Mouse (Mus musculus): ENCODE data around the gene Mpo. TPM values are rescaled to one million over a fixed set of nuclear protein-coding genes. Genes with fewer than 3 reads are reported as not detected.

The Mpo gene
- polyA plus RNA-seq, 1 experiment from 2014 or later, result 2.7 TPM

GRCm38 (mm10) chr11:87762702-87763385, 30.5 kb upstream of the Mpo start:
- no peaks in the 10 kb centered on the region for H3K79me2 ChIP-seq (ENCODE audit: inconsistent target)
- H3K36me3 ChIP-seq (ENCODE audit: inconsistent target), result no peaks in the 10 kb centered on the region
- no peak overlapping the region for H3K27ac ChIP-seq
- 69% methylated on average over 12 of the region's 12 CpGs for WGBS (ENCODE audit: missing documents)
- H3K4me3 ChIP-seq (ENCODE audit: inconsistent target), result no peak overlapping the region

GRCm38 (mm10) chr11:87763511-87763987, 29.8 kb upstream of the Mpo start:
- WGBS (ENCODE audit: missing documents), result 33% methylated on average over 17 of the region's 17 CpGs
- H3K4me3 ChIP-seq (ENCODE audit: inconsistent target), result no peak overlapping the region

GRCm38 (mm10) chr11:87763988-87764876, 29.1 kb upstream of the Mpo start:
- H3K36me3 ChIP-seq (ENCODE audit: inconsistent target), result no peaks in the 10 kb centered on the region
- no peak overlapping the region for H3K4me3 ChIP-seq (ENCODE audit: inconsistent target)
- 15% methylated on average over 54 of the region's 65 CpGs for WGBS (ENCODE audit: missing documents)
- H3K79me2 ChIP-seq (ENCODE audit: inconsistent target), result no peaks in the 10 kb centered on the region
- no peak overlapping the region for H3K27ac ChIP-seq

More at GRCm38 (mm10) chr11:87763511-87763987, 29.8 kb upstream of the Mpo start:
- H3K36me3 ChIP-seq (ENCODE audit: inconsistent target), result no peaks in the 10 kb centered on the region
- no peaks in the 10 kb centered on the region for H3K79me2 ChIP-seq (ENCODE audit: inconsistent target)
- no peak overlapping the region for H3K27ac ChIP-seq

- no peak overlapping the region for H3K4me3 ChIP-seq (ENCODE audit: inconsistent target)
- H3K36me3 ChIP-seq (ENCODE audit: inconsistent target), result no peaks in the 10 kb centered on the region
- WGBS (ENCODE audit: missing documents), result 88% methylated on average over 1 of the region's 4 CpGs
Measured at GRCm38 (mm10) chr11:87768745-87769144, 24.6 kb upstream of the Mpo start.

GRCm38 (mm10) chr11:87770989-87771388, 22.4 kb upstream of the Mpo start:
- no peaks in the 10 kb centered on the region for H3K79me2 ChIP-seq (ENCODE audit: inconsistent target)
- 53% methylated on average over 3 of the region's 3 CpGs for WGBS (ENCODE audit: missing documents)
- H3K36me3 ChIP-seq (ENCODE audit: inconsistent target), result no peaks in the 10 kb centered on the region
- no peak overlapping the region for H3K4me3 ChIP-seq (ENCODE audit: inconsistent target)
- H3K27ac ChIP-seq, result no peak overlapping the region

More at GRCm38 (mm10) chr11:87768745-87769144, 24.6 kb upstream of the Mpo start:
- H3K79me2 ChIP-seq (ENCODE audit: inconsistent target), result no peaks in the 10 kb centered on the region
- no peak overlapping the region for H3K27ac ChIP-seq

- Histone ChIP-seq H3K27ac (no peak overlapping the region), H3K4me3 (ENCODE audit: inconsistent target) (no peak overlapping the region), H3K36me3 (ENCODE audit: inconsistent target) (no peaks in the 10 kb centered on the region), H3K79me2 (ENCODE audit: inconsistent target) (no peaks in the 10 kb centered on the region)
- 97% methylated on average over 3 of the region's 3 CpGs for WGBS (ENCODE audit: missing documents)
Measured at GRCm38 (mm10) chr11:87772354-87772753, 21.0 kb upstream of the Mpo start.

- Histone ChIP-seq H3K36me3 (ENCODE audit: inconsistent target) (no peaks in the 10 kb centered on the region), H3K4me3 (ENCODE audit: inconsistent target) (no peak overlapping the region), H3K27ac (no peak overlapping the region), H3K79me2 (ENCODE audit: inconsistent target) (no peaks in the 10 kb centered on the region)
- 69% methylated on average over 26 of the region's 32 CpGs for WGBS (ENCODE audit: missing documents)
Measured at GRCm38 (mm10) chr11:87778100-87778765, 15.1 kb upstream of the Mpo start.

- WGBS (ENCODE audit: missing documents), result 70% methylated on average over 12 of the region's 12 CpGs
- no peaks in the 10 kb centered on the region for H3K79me2 ChIP-seq (ENCODE audit: inconsistent target)
- no peak overlapping the region for H3K27ac ChIP-seq
- H3K4me3 ChIP-seq (ENCODE audit: inconsistent target), result no peak overlapping the region
- H3K36me3 ChIP-seq (ENCODE audit: inconsistent target), result no peaks in the 10 kb centered on the region
Measured at GRCm38 (mm10) chr11:87778915-87779314, 14.5 kb upstream of the Mpo start.

- 14% methylated on average over 4 of the region's 4 CpGs for WGBS (ENCODE audit: missing documents)
- no peaks in the 10 kb centered on the region for H3K36me3 ChIP-seq (ENCODE audit: inconsistent target)
- H3K27ac ChIP-seq, result no peak overlapping the region
- H3K79me2 ChIP-seq (ENCODE audit: inconsistent target), result no peaks in the 10 kb centered on the region
- no peak overlapping the region for H3K4me3 ChIP-seq (ENCODE audit: inconsistent target)
Measured at GRCm38 (mm10) chr11:87779392-87779791, 14.0 kb upstream of the Mpo start.

- Histone ChIP-seq H3K4me3 (ENCODE audit: inconsistent target) (no peak overlapping the region), H3K27ac (no peak overlapping the region), H3K36me3 (ENCODE audit: inconsistent target) (no peaks in the 10 kb centered on the region), H3K79me2 (ENCODE audit: inconsistent target) (no peaks in the 10 kb centered on the region)
- 94% methylated on average over 8 of the region's 8 CpGs for WGBS (ENCODE audit: missing documents)
Measured at GRCm38 (mm10) chr11:87780130-87780529, 13.3 kb upstream of the Mpo start.

- no peaks in the 10 kb centered on the region for H3K36me3 ChIP-seq (ENCODE audit: inconsistent target)
- WGBS (ENCODE audit: missing documents), result 21% methylated on average over 6 of the region's 6 CpGs
- no peaks in the 10 kb centered on the region for H3K79me2 ChIP-seq (ENCODE audit: inconsistent target)
- H3K27ac ChIP-seq, result no peak overlapping the region
- no peak overlapping the region for H3K4me3 ChIP-seq (ENCODE audit: inconsistent target)
Measured at GRCm38 (mm10) chr11:87790088-87790487, 3.3 kb upstream of the Mpo start.

- H3K79me2 ChIP-seq (ENCODE audit: inconsistent target), result no peaks in the 10 kb centered on the region
- WGBS (ENCODE audit: missing documents), result 70% methylated on average over 22 of the region's 22 CpGs
- no peak overlapping the region for H3K27ac ChIP-seq
- no peaks in the 10 kb centered on the region for H3K36me3 ChIP-seq (ENCODE audit: inconsistent target)
- no peak overlapping the region for H3K4me3 ChIP-seq (ENCODE audit: inconsistent target)
Measured at GRCm38 (mm10) chr11:87801711-87802275, 8.4 kb downstream of the Mpo start.

GRCm38 (mm10) chr11:87802621-87803020, 9.2 kb downstream of the Mpo start:
- 78% methylated on average over 14 of the region's 14 CpGs for WGBS (ENCODE audit: missing documents)
- H3K4me3 ChIP-seq (ENCODE audit: inconsistent target), result no peak overlapping the region

GRCm38 (mm10) chr11:87805448-87805847, 12.1 kb downstream of the Mpo start:
- H3K27ac ChIP-seq, result no peak overlapping the region
- no peaks in the 10 kb centered on the region for H3K36me3 ChIP-seq (ENCODE audit: inconsistent target)
- H3K4me3 ChIP-seq (ENCODE audit: inconsistent target), result no peak overlapping the region
- H3K79me2 ChIP-seq (ENCODE audit: inconsistent target), result no peaks in the 10 kb centered on the region
- WGBS (ENCODE audit: missing documents), result 69% methylated on average over 1 of the region's 1 CpGs

More at GRCm38 (mm10) chr11:87802621-87803020, 9.2 kb downstream of the Mpo start:
- no peaks in the 10 kb centered on the region for H3K36me3 ChIP-seq (ENCODE audit: inconsistent target)
- no peak overlapping the region for H3K27ac ChIP-seq
- H3K79me2 ChIP-seq (ENCODE audit: inconsistent target), result no peaks in the 10 kb centered on the region
